8 mouse cellular contexts compared by ENCODE assay signal in the genomic region with DNA sequence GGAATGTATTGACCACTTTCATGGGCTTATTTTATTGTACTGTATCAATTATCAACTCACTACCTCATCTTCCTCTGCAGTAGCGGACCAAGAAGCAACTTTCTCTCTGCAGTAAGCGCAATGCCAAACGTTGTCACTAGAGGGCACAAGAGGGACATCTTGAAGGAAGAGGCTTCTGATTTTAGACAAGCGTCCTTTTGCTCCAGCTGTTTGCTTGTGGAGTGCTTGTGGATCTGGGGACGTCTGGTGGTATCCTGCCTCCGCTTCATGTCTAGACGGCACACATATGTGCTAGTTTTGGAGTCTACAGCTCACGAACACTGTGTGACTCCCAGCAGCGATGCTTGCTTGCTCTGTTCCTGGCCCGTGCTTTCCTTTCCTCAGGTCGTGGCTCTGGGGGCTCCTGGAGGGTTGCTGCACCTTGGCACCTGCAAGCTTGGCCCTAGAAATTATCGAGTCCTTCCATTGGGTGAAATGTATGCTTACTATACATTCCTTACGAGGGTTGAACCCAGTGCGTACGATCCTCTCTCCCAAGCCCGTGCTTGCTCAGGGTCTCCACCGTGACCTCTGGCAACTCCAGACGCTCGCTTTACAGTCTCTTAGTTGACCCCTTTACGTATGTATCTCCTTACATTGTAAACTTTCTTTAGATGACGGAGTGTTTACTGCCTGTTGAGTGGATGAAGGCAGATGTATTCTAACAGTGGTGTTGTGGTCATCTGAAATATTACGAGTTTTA.
DNase-seq lines count a peak whose midpoint lies in the region; ATAC-seq lines count a peak whose summit lies in the region.

No protein-coding gene starts in this region.

- no peak overlapping the region for H3K27ac ChIP-seq in hindbrain, embryonic 14.5 days

- H3K4me2 ChIP-seq in hindbrain, embryonic 14.5 days (replicated peaks) = no peak overlapping the region

- no peak overlapping the region for H3K4me3 ChIP-seq in hindbrain, embryonic 14.5 days (replicated peaks; ENCODE audit: low read length)
- H3K4me3 ChIP-seq in megakaryocyte, embryonic 14.5 days (replicated peaks) = peak overlapping the region; percentile 81

- H3K36me3 ChIP-seq in hindbrain, embryonic 14.5 days (replicated peaks; ENCODE audit: control insufficient read depth, insufficient read depth) = no peaks in the 10 kb centered on the region
- H3K36me3 ChIP-seq in megakaryocyte, embryonic 14.5 days (replicated peaks; ENCODE audit: low read length) = no peaks in the 10 kb centered on the region

- no peaks in the 10 kb centered on the region for H3K27me3 ChIP-seq in hindbrain, embryonic 14.5 days (ENCODE audit: control insufficient read depth, insufficient read depth, low read length)
- peaks cover 6% of the 10 kb centered on the region for H3K27me3 ChIP-seq in megakaryocyte, embryonic 14.5 days (replicated peaks)

- no peaks in the 10 kb centered on the region for H3K9me3 ChIP-seq in hindbrain, embryonic 14.5 days (ENCODE audit: control insufficient read depth, low read length)
- no peaks in the 10 kb centered on the region for H3K9me3 ChIP-seq in megakaryocyte, embryonic 14.5 days

- no peaks in the 10 kb centered on the region for H3K4me1 ChIP-seq in hindbrain, embryonic 14.5 days (replicated peaks; ENCODE audit: control insufficient read depth, insufficient read depth, low read length)
- H3K4me1 ChIP-seq in megakaryocyte, embryonic 14.5 days = peaks cover 13% of the 10 kb centered on the region

- WGBS in hindbrain, embryonic 14.5 days = 60% methylated on average over 22 of the region's 22 CpGs

- no peak overlapping the region for H3K9ac ChIP-seq in hindbrain, embryonic 14.5 days

- ATAC-seq in hindbrain, embryonic 14.5 days (ENCODE audit: low FRiP score) = peak; percentile 66

- DNase-seq in WW6 (ENCODE audit: low read depth, low spot score) = peak; percentile 73
- peak; percentile 92 to 94 for DNase-seq in cerebellum, postnatal 10 days
- DNase-seq in frontal cortex, postnatal 10 days (ENCODE audit: low spot score in 2 of 2) = peak; percentile 66 to 88
- DNase-seq in hindbrain, embryonic 14.5 days (ENCODE audit: low spot score) = peak; percentile 99
- DNase-seq in layer of hippocampus, postnatal 36 days = peak; percentile 82 to 86
- DNase-seq in right cerebral cortex, adult 2 months (ENCODE audit: low spot score in 2 of 2) = peak; percentile 91 to 97
- peak; percentile 56 for DNase-seq in urinary bladder, postnatal 10 days (ENCODE audit: low spot score)
